Mouse (Mus musculus): ENCODE measurements around the gene Scd1.

DNA sequence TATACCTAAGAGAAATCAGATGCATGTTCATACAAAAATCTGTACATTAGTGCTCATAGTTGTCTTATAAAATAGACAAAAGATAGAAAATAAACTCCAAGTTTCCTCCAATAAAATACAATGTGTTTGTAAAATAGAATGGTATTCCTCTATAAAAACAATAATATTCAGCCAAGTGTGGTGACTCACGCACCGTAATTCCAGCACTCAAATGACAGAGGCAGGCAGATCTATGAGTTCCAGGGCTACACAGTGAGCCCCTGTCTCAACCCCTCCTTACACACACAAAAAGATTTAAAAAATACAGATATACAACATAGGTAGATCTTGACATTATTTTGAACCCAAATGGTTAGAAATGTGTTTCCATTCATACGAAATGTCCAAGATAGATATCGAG lies 15.8 kb downstream of the Scd1 start:
- no peak for TF ChIP-seq CTCF (IDR thresholded peaks at IDR 0.05; ENCODE audit: low read depth)
- no peak for TF ChIP-seq EP300 (optimal IDR thresholded peaks at IDR 0.05)

Data from stomach, postnatal 0 days (tissue).